Mouse (Mus musculus) MEL (cell line): ENCODE data around the gene Dnase1l1.

Source experiments
- CHD2 ChIP-seq: IDR thresholded peaks from 2 replicates; pipeline ENCODE4 v1.6.1; 2011; ENCODE audit warnings: low read length, improper control_type of control experiment
- CTCF ChIP-seq, 3 experiments: IDR thresholded peaks in 2 of 3; conservative IDR thresholded peaks in 1 of 3; 2 replicates each; pipeline ENCODE4 v1.5.1; 2011 to 2012; ENCODE audit warnings: low read length in 3 of 3, low read depth in 2 of 3, mild to moderate bottlenecking in 2 of 3, improper control_type of control experiment in 1 of 3, inconsistent platforms in 1 of 3, mixed read lengths in 1 of 3, moderate library complexity in 1 of 3; ENCODE audit not compliant: control insufficient read depth in 1 of 3, insufficient read depth in 1 of 3, poor library complexity in 1 of 3, severe bottlenecking in 1 of 3
- EP300 ChIP-seq, 2 experiments: IDR thresholded peaks; 2 replicates each; pipeline ENCODE4 v1.6.1; 2011; ENCODE audit warnings: improper control_type of control experiment in 2 of 2, low read length in 2 of 2, low read depth in 1 of 2, mild to moderate bottlenecking in 1 of 2
- GATA1 ChIP-seq: IDR thresholded peaks from 2 replicates; pipeline ENCODE4 v1.6.1; 2011; ENCODE audit warnings: low read depth, low read length, improper control_type of control experiment
- JUND ChIP-seq: IDR thresholded peaks from 2 replicates; pipeline ENCODE4 v1.6.1; 2011; ENCODE audit warnings: low read depth, mild to moderate bottlenecking, improper control_type of control experiment, low read length
- MAFK ChIP-seq: IDR thresholded peaks from 2 replicates; pipeline ENCODE4 v1.6.1; 2011; ENCODE audit warnings: low read depth, mild to moderate bottlenecking, low read length, improper control_type of control experiment, borderline replicate concordance
- MEF2A ChIP-seq: IDR thresholded peaks from 2 replicates; pipeline ENCODE4 v1.6.1; 2014; ENCODE audit warnings: low read depth, mild to moderate bottlenecking, inconsistent platforms, low read length, improper control_type of control experiment; ENCODE audit not compliant: poor library complexity, insufficient replicate concordance, severe bottlenecking; ENCODE audit errors: extremely low read depth
- MYC ChIP-seq: IDR thresholded peaks from 2 replicates; pipeline ENCODE4 v1.6.1; 2011; ENCODE audit warnings: low read depth, mild to moderate bottlenecking, low read length, improper control_type of control experiment, moderate library complexity
- POLR2A ChIP-seq, 2 experiments: IDR thresholded peaks; 2 replicates each; pipeline ENCODE4 v1.6.1; 2011 to 2012; ENCODE audit warnings: low read length in 2 of 2, mild to moderate bottlenecking in 2 of 2, control low read depth in 1 of 2, improper control_type of control experiment in 1 of 2, low read depth in 1 of 2, moderate library complexity in 1 of 2; ENCODE audit not compliant: control insufficient read depth in 1 of 2, insufficient read depth in 1 of 2, poor library complexity in 1 of 2
- POLR2AphosphoS2 ChIP-seq: IDR thresholded peaks from 2 replicates; pipeline ENCODE4 v1.6.1; 2011; ENCODE audit warnings: low read length, improper control_type of control experiment
- TAL1 ChIP-seq: IDR thresholded peaks from 2 replicates; pipeline ENCODE4 v1.6.1; 2012; ENCODE audit warnings: mild to moderate bottlenecking, inconsistent platforms, low read length, moderate library complexity, mixed read lengths

- TF ChIP-seq MAFK (no peak), CTCF (IDR thresholded peaks at IDR 0.05 in 2 of 3, conservative IDR thresholded peaks at IDR 0.05 in 1 of 3; ENCODE audit: control insufficient read depth in 1 of 3, insufficient read depth in 1 of 3, low read depth in 2 of 3, low read length in 3 of 3, poor library complexity in 1 of 3, severe bottlenecking in 1 of 3) (no peak), MEF2A (no peak), POLR2AphosphoS2 (no peak), MYC (no peak), GATA1 (no peak), TAL1 (no peak), JUND (no peak), POLR2A (IDR thresholded peaks at IDR 0.05; ENCODE audit: control insufficient read depth in 1 of 2, insufficient read depth in 1 of 2, low read depth in 1 of 2, low read length in 2 of 2, poor library complexity in 1 of 2) (no peak), CHD2 (no peak), EP300 (IDR thresholded peaks at IDR 0.05; ENCODE audit: low read depth in 1 of 2, low read length in 2 of 2) (no peak)
These were observed 17.6 kb upstream of the Dnase1l1 start for GRCm38 (mm10) chrX:74299721-74300120.
